Mouse (Mus musculus) liver, embryonic 15.5 days (tissue): ENCODE results near the gene Ccdc162. TPM values are rescaled to one million over a fixed set of nuclear protein-coding genes. Genes with fewer than 3 reads are reported as not detected.
"Not testable (repeated sequence)": the region's sequence is repeated elsewhere in the genome, so short reads cannot be mapped to it uniquely, and the experiment has no call there.

ENCODE experiments used
- ATAC-seq: fragments of 200-750 bp; cut with Nextera tagmentation; 2 replicates; pipeline ENCODE4 v1.8.0; 2017; ENCODE audit warnings: moderate number of reproducible peaks, mild to moderate bottlenecking, moderate library complexity; ENCODE audit not compliant: insufficient read depth
- H3K27ac ChIP-seq: fragments of 300-500 bp; sonication (generic); replicated peaks from 2 replicates; pipeline ENCODE4 v1.5.1; 2015; ENCODE audit warnings: mild to moderate bottlenecking, inconsistent platforms
- H3K27me3 ChIP-seq: fragments of 300-500 bp; sonication (generic); 2 replicates; pipeline ENCODE4 v1.6.1; 2015; ENCODE audit warnings: mild to moderate bottlenecking, inconsistent platforms
- H3K36me3 ChIP-seq: fragments of 300-500 bp; sonication (generic); replicated peaks from 2 replicates; pipeline ENCODE4 v1.6.1; 2015; ENCODE audit warnings: moderate library complexity, mild to moderate bottlenecking, inconsistent platforms
- H3K4me1 ChIP-seq: fragments of 300-500 bp; sonication (generic); replicated peaks from 2 replicates; pipeline ENCODE4 v1.6.1; 2015; ENCODE audit warnings: inconsistent platforms
- H3K4me2 ChIP-seq: fragments of 300-500 bp; sonication (generic); 2 replicates; pipeline ENCODE4 v1.6.1; 2015; ENCODE audit warnings: moderate library complexity, mild to moderate bottlenecking, inconsistent platforms
- H3K4me3 ChIP-seq: fragments of 300-500 bp; sonication (generic); replicated peaks from 2 replicates; pipeline ENCODE4 v1.5.1; 2015; ENCODE audit warnings: mild to moderate bottlenecking, inconsistent platforms
- H3K9ac ChIP-seq: fragments of 300-500 bp; sonication (generic); 2 replicates; pipeline ENCODE4 v1.6.1; 2015; ENCODE audit warnings: moderate library complexity, mild to moderate bottlenecking, inconsistent platforms
- H3K9me3 ChIP-seq: fragments of 300-500 bp; sonication (generic); replicated peaks from 2 replicates; pipeline ENCODE4 v1.6.1; 2016; ENCODE audit warnings: inconsistent platforms
- WGBS: fragments of 180-500 bp; shearing (Covaris S2); methylation state at CpG from one replicate; pipeline ENCODE4 v1.1.7; 2015; ENCODE audit warnings: mixed read lengths; ENCODE audit not compliant: insufficient replicate concordance; 5-methylcytosine and 5-hydroxymethylcytosine counted together
- polyA plus RNA-seq: library from polyadenylated mRNA; unstranded; fragments of >200 nt; fragmentation: Nextera tagmentation; extraction: Ambion mirVana; gene quantifications from 2 replicates; pipeline ENCODE4 v1.2.1, GENCODE M21; 2015

The Ccdc162 gene
- polyA plus RNA-seq, 1 experiment from 2014 or later, result not detected

DNA sequence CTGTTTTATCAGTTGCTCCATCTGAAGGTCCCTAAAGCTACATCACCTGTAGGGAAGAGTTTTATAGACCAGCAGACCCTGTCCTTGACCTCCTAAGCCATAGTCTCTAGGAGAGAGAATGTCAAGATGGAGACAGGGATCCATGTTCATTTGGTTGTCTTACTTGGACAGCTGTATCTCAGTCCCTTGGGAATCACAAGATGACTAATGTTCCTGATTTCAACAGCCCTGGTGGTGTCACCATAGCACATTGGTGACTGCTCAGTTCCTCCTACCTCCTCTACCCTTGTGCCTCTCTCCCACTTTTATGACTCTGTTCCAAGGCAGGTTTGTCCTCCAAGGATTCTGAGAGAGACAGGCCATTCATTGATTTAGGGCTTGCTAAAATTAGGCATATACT lies 201.5 kb downstream of the Ccdc162 start:
- Histone ChIP-seq H3K27ac (no peak overlapping the region), H3K36me3 (no peaks in the 10 kb centered on the region), H3K27me3 (peaks cover 7% of the 10 kb centered on the region; the same call in 1 of the 2 replicates), H3K4me3 (no peak overlapping the region), H3K4me1 (peaks cover 7% of the 10 kb centered on the region), H3K4me2 (no peak overlapping the region), H3K9ac (no peak overlapping the region), H3K9me3 (no peaks in the 10 kb centered on the region)
- ATAC-seq, result no peak

DNA sequence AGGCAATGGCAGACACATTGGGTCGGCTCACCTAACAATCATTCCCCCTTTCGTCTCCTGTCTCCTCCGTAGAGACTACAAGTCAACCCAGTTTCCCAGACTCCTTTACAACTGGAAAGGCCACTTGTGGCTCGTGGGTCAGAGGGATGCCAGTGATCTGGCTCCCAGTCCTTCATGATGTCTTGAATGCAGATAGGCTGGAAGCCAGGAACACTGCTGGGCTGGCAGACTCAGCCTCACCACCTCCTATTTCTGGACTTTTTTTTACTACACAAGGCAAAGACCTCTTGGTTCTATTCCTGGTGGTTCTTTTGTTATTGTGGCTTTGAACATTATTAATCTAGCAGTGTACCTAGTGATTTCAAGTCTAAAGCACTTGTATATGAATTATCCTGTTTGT lies 202.1 kb downstream of the Ccdc162 start:
- peaks cover 7% of the 10 kb centered on the region; the same call in 1 of the 2 replicates for H3K27me3 ChIP-seq
- ATAC-seq, result no peak
- no peak overlapping the region for H3K9ac ChIP-seq
- peaks cover 7% of the 10 kb centered on the region for H3K4me1 ChIP-seq
- H3K9me3 ChIP-seq, result no peaks in the 10 kb centered on the region
- H3K27ac ChIP-seq, result no peak overlapping the region
- H3K4me2 ChIP-seq, result no peak overlapping the region
- WGBS, result 59% methylated on average over 4 of the region's 4 CpGs
- H3K36me3 ChIP-seq, result no peaks in the 10 kb centered on the region
- H3K4me3 ChIP-seq, result no peak overlapping the region

DNA sequence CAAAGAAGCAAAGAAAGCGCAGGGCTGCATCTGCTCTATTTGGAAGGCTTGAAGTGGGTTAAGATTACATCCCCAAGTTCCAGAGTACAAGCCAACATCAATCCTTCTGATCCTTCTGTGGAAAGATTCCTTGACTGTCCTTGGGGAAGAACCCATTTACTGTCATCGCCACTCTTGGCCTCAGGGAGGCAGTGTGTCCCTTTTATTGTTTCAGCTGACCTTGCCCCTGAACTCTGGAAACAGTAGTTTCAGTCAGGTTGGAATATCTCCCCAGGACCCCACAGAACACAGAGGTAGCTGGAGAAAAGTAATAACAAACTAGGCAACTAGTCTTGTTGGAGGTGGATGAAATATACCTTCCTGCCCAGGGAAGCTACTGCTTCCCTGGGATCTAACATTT lies 207.3 kb downstream of the Ccdc162 start:
- Histone ChIP-seq H3K9me3 (no peaks in the 10 kb centered on the region), H3K9ac (no peak overlapping the region), H3K4me1 (no peaks in the 10 kb centered on the region), H3K4me2 (no peak overlapping the region), H3K36me3 (no peaks in the 10 kb centered on the region), H3K27me3 (peaks cover 7% of the 10 kb centered on the region; the same call in 1 of the 2 replicates), H3K27ac (no peak overlapping the region), H3K4me3 (no peak overlapping the region)
- no peak for ATAC-seq
- 39% methylated on average over 2 of the region's 2 CpGs for WGBS

DNA sequence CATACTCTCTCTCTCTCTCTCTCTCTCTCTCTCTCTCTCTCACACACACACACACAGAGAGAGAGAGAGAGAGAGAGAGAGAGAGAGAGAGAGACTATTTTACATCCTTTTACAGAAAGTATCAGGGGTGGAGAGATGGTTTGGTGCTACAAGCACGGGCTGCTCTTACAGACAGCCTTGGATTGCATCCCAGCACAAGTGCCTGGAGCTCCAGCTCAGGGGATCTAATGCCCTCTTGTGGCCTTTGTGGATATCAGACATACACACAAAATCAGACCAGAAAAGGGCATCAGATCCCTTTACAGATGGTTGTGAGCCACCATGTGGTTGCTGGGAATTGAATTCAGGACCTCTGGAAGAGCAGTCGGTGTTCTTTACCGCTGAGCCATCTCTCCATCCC lies 211.0 kb downstream of the Ccdc162 start:
- H3K36me3 ChIP-seq, H3K4me1 ChIP-seq, H3K4me3 ChIP-seq, H3K4me2 ChIP-seq, H3K27ac ChIP-seq, H3K9me3 ChIP-seq, ATAC-seq, H3K27me3 ChIP-seq, H3K9ac ChIP-seq: not testable (repeated sequence)
- WGBS, result 2% methylated on average over 3 of the region's 3 CpGs

DNA sequence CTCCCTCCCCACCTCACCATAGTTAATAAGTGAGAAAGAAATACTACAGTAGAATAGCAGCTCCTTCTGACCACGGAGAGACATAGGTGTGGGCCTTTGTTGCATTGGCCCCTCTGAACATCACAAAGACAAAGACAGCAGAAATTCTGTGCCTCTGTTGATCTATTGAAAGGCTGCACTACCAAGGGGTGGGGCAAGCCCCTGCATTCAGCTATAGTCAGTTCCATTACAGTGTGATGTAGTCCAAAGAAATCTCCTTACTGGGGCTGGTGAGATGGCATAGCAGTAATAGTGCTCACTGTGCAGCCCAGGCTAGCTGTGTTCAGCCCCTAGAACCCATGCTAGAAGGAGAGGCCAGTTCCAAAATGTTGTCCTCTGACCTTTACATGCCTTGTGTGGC lies 211.4 kb downstream of the Ccdc162 start:
- Histone ChIP-seq H3K27me3 (no peaks in the 10 kb centered on the region), H3K4me1 (no peaks in the 10 kb centered on the region), H3K4me2 (no peak overlapping the region), H3K9me3 (no peaks in the 10 kb centered on the region), H3K4me3 (no peak overlapping the region), H3K27ac (no peak overlapping the region), H3K9ac (no peak overlapping the region), H3K36me3 (no peaks in the 10 kb centered on the region)
- ATAC-seq, result no peak
- 86% methylated on average over 1 of the region's 1 CpGs for WGBS

DNA sequence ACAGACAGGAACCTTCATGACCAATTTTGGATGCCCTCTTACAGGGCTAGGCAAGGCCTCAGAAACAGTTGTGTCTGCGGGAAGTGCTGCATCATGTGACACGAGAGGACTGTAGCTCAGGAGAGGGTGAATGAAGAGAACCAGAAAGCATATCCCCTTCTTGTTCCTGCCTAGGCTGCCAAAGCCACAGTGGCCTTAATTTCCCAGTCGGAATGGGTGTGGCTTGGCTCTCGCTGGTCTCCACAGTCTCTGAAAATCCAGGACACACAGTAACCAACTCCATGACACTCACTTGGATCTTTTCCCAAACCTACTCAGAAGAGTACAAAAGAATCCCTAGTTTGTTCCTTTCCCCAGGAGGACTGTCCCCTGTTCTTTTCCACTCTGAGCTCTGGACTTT lies 215.5 kb downstream of the Ccdc162 start:
- Histone ChIP-seq H3K36me3 (no peaks in the 10 kb centered on the region), H3K4me3 (no peak overlapping the region), H3K4me1 (no peaks in the 10 kb centered on the region), H3K9me3 (no peaks in the 10 kb centered on the region), H3K27ac (no peak overlapping the region), H3K9ac (no peak overlapping the region), H3K27me3 (no peaks in the 10 kb centered on the region), H3K4me2 (no peak overlapping the region)
- no peak for ATAC-seq
- WGBS, result 65% methylated on average over 4 of the region's 4 CpGs

DNA sequence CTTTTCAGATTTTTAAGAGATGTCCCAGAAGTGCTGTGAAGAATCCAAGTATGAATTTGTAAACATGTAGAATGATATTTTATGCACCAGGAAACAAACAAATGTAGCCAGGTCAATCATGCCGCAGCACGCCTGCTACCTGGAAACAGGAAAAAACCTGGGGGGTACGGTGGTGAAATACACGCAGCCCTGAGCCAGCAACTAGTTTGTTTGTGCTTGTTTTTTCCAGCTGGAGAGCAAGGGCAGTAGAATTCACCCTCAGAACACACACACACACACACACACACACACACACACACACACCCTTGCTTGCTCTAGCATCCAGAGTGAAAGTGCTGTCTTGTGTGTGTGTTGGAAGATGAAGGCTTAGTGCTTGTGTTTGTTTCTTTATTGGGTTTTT lies 225.3 kb downstream of the Ccdc162 start:
- ATAC-seq, result no peak

DNA sequence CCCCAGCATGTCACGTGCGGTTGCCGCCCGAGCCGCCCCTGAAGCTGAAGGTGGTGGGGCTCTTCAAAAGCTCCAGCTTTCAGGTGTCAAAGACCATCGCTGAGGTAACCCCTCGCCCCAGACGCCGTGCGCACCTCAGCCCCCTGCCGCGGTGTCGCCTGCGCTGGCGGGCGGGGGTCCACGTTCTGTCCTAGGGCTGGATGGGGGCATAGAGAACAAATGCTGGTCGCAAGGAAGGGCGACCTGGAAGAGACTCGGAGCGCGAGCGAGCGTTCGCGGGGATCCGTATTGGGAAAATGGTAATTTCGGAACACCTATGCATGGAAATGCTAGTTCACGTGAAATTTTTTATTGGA lies 225.9 kb downstream of the Ccdc162 start:
- H3K36me3 ChIP-seq, result 0 out of 2 replicates have a peak, but pooled peaks cover 13% of the 10 kb centered on the region
- peak overlapping the region; percentile 65 for H3K4me3 ChIP-seq
- H3K27me3 ChIP-seq, result peaks cover 39% of the 10 kb centered on the region
- no peaks in the 10 kb centered on the region for H3K9me3 ChIP-seq
- H3K4me1 ChIP-seq, result peaks cover 24% of the 10 kb centered on the region
- peak overlapping the region; percentile 99 for H3K4me2 ChIP-seq
- no peak overlapping the region for H3K27ac ChIP-seq
- under 1% methylated on average over 29 of the region's 29 CpGs for WGBS
- no peak for ATAC-seq
- H3K9ac ChIP-seq, result peak overlapping the region; percentile 55

More for the DNA sequence above, 225.3 kb downstream of the Ccdc162 start:
- Histone ChIP-seq H3K4me3 (no peak overlapping the region), H3K27me3 (peaks cover 39% of the 10 kb centered on the region), H3K4me1 (peaks cover 24% of the 10 kb centered on the region), H3K4me2 (peak overlapping the region; percentile 99; the same call in 1 of the 2 replicates), H3K27ac (no peak overlapping the region), H3K9ac (no peak overlapping the region), H3K9me3 (no peaks in the 10 kb centered on the region), H3K36me3 (0 out of 2 replicates have a peak, but pooled peaks cover 7% of the 10 kb centered on the region)
- WGBS, result 26% methylated on average over 4 of the region's 4 CpGs

DNA sequence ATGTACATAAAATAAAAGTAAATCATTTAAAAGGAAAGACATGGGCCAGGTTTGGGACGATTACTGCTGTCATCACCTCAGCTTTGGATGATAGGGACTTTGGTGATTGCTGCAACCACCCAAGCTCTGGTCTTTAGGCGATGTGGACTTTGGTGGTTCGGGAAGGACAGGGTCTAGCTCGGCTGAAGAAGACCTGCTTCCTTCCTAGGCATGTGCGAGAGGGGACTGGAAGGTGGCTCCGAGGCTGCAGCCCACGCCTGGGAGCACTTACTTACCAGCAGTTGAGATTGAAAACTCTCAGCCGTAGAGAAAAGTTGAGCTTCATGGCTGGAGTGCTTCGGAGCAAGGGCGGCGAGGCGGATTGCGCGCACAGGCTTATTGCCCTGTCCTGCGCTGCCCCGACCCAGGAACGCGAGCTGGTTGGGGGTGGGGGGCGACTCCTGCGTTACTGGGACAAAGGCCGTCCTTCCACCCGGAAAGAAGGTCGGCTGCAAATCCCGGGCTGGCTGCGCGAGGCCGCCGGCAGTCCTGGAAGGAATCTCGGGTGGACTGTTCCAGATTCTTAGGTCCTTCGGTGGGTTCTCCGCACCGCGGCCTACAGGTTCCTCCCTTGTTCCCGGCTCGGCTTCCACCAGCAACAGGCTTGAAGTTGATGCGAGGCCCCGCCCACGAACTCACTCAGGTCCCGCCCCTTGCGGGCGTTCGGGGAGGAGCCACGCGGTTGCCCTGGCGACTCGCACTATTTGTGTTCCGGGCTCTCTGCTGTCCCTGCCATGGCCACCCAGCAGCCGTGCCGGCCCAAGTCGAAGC lies 226.5 kb downstream of the Ccdc162 start, which contains the start of the genes Smpd2 and Ppil6:
Smpd2 (minus strand) TSS at position 662 of the 810 bp plus-strand sequence.
Ppil6 (plus strand) TSS at position 732 of the 810 bp plus-strand sequence.
- Histone ChIP-seq H3K36me3 (0 out of 2 replicates have a peak, but pooled peaks cover 17% of the 10 kb centered on the region), H3K9me3 (no peaks in the 10 kb centered on the region), H3K4me1 (peaks cover 24% of the 10 kb centered on the region), H3K4me3 (peak within 1 kb of the TSS; percentile 65), H3K27ac (no peak within 1 kb of the TSS; the same call in none of the 2 replicates), H3K4me2 (peak within 1 kb of the TSS; percentile 99), H3K27me3 (peaks cover 39% of the 10 kb centered on the region), H3K9ac (peak within 1 kb of the TSS; percentile 55)
- ATAC-seq, result peak; percentile 80
- under 1% methylated on average over 50 of the region's 50 CpGs for WGBS

DNA sequence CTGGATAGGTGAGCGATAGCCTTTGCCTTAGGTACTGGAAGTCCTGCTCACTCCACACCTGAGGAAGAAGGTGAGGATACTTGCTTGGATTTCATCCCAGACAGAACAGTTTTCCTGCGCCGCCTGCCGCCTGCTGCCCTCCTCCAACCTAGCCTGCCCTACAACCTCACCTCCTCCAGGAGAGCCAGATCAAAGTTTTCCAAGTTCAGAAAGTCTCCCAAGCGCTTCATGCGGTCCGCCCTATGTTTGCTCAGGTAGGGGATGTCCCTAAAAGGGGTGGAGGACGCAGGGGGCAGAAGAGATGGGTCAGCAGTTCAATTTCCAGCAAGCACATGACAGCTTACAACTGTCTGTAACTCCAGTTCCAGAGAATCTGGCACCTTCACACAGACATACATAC lies 227.1 kb downstream of the Ccdc162 start:
- Histone ChIP-seq H3K36me3 (0 out of 2 replicates have a peak, but pooled peaks cover 20% of the 10 kb centered on the region), H3K4me2 (peak overlapping the region; percentile 99), H3K27ac (no peak overlapping the region; the same call in 1 of the 2 replicates), H3K9ac (peak overlapping the region; percentile 55; the same call in 1 of the 2 replicates), H3K27me3 (peaks cover 39% of the 10 kb centered on the region), H3K9me3 (no peaks in the 10 kb centered on the region), H3K4me1 (peaks cover 24% of the 10 kb centered on the region), H3K4me3 (peak overlapping the region; percentile 65)
- ATAC-seq, result 0 out of 2 replicates have a peak, but pooled peaks have one; percentile 25
- 48% methylated on average over 8 of the region's 8 CpGs for WGBS

DNA sequence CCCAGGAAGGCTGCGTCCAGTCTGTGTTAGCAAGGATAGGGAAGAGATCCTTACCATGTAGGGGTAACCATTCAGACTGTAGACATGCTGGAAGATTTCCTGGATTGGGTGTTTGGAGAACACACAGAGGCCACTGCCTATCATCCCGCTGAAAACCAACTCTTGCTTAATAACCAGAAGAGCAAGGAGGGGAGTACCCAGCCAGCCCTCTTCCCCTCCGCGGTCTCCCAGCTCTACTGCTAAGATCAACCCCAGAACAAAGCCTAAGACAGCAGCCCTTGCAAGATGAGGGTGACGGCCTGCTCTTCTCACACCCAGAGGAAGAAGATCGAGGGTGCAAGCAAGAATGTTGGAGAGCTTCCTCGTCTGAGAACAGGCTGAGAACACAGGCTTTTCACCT lies 227.6 kb downstream of the Ccdc162 start:
- H3K27me3 ChIP-seq, result peaks cover 39% of the 10 kb centered on the region
- no peaks in the 10 kb centered on the region for H3K9me3 ChIP-seq
- no peak overlapping the region for H3K9ac ChIP-seq
- 29% methylated on average over 7 of the region's 7 CpGs for WGBS
- H3K27ac ChIP-seq, result no peak overlapping the region
- H3K4me3 ChIP-seq, result peak overlapping the region; percentile 65
- peak overlapping the region; percentile 99 for H3K4me2 ChIP-seq
- H3K4me1 ChIP-seq, result peaks cover 24% of the 10 kb centered on the region
- ATAC-seq, result no peak
- 0 out of 2 replicates have a peak, but pooled peaks cover 20% of the 10 kb centered on the region for H3K36me3 ChIP-seq
